Mouse (Mus musculus): ENCODE measurements around the gene Irak4.

DNA sequence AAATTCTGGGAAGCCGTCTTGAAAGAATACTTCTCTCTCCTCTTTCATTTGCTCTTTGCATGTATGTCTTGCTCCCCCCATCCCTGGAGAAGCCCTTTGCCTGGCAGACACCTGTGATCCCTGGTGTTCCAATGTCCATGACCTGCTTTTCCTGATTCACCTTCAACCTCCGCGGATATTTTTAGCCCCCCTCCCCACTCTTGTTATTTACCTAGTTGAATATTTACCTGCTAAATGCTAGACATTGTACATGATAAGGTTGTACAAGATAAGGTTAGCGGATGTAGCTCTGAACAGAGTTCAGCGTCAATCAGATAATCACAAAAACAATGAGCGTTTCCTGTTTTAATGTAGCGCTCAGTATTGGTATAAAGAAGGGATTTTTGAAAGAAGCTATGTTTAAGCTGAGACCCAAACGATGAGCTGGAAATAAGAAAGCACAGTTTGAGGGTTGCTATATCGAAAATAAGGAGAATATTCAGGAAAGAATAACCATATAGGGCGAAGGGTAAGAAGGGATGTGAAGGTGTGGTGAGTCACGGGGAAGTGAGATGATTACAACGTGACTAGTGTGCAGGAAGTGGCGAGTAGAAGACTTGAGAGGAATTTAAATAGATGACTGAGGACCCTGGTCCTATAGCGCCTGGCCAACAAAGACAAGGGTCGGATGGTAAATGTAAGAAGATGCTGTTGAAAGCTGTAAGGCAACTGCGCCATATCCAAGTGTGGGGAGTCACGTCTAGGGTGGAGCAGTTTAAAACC is 15.6 kb downstream of the Irak4 start:
- no peak for TF ChIP-seq EP300 (IDR thresholded peaks at IDR 0.05; ENCODE audit: insufficient read depth, low read depth, low read length)
- TF ChIP-seq CTCF (IDR thresholded peaks at IDR 0.05; ENCODE audit: low read depth, low read length) = no peak
- TF ChIP-seq POLR2A (IDR thresholded peaks at IDR 0.05; ENCODE audit: insufficient read depth, low read length) = no peak

Data from ES-Bruce4 (cell line).